Mouse (Mus musculus) heart, embryonic 11.5 days (tissue): ENCODE results near the gene Slc9a7. TPM values are rescaled to one million over a fixed set of nuclear protein-coding genes. Genes with fewer than 3 reads are reported as not detected.

ENCODE experiments used
- polyA plus RNA-seq: library from polyadenylated mRNA; unstranded; fragments of >200 nt; fragmentation: Nextera tagmentation; extraction: Ambion mirVana; gene quantifications from 2 replicates; pipeline ENCODE4 v1.2.1, GENCODE M21; 2014

Gene Slc9a7
- polyA plus RNA-seq, 1 experiment from 2014 or later = 4.8 TPM

Other genes starting within 250 kb of the Slc9a7 start
- 2.0 and 2.6 TPM in 2 replicates for gene Chst7, start 232.2 kb downstream of the Slc9a7 start, polyA plus RNA-seq
- gene Rp2, start 72.7 kb upstream of the Slc9a7 start, polyA plus RNA-seq = 16.2 and 16.7 TPM in 2 replicates
- gene Jade3, start 133.9 kb upstream of the Slc9a7 start, polyA plus RNA-seq = 7.2 and 7.6 TPM in 2 replicates